Mouse (Mus musculus): ENCODE measurements around the gene Olfr686.

Olfr686 gene

GRCm38 (mm10) chr7:105207385-105207784, at the start of gene Olfr686:
TSS of gene Olfr686 (minus strand) at chr7:105207485.
- no peak for DNase-seq (ENCODE audit: low read depth, low spot score)

- DNase-seq (ENCODE audit: low read depth, low spot score): no peak
Measured at GRCm38 (mm10) chr7:105256656-105257055, 49.4 kb upstream of the Olfr686 start.

DNA sequence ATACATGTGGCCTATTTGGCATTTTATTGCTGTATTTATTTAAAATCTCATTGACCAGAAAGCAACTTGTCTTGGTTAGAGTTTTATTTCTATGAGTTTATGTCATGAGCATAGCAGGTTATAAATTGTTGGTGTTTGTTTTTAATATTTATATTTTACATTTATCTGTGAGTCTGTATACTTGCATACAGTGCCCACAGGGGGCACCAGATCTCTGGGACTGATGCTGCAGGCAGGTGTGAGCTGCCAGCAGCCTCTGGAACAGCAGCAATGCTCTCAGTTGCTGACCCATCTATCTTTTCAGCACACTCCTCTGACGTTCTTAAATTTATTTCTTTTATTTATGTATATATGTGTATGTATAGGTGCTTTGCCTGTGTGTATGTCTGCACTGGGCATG, 40.9 kb upstream of the Olfr686 start:
- DNase-seq (ENCODE audit: low read depth, low spot score): no peak

DNA sequence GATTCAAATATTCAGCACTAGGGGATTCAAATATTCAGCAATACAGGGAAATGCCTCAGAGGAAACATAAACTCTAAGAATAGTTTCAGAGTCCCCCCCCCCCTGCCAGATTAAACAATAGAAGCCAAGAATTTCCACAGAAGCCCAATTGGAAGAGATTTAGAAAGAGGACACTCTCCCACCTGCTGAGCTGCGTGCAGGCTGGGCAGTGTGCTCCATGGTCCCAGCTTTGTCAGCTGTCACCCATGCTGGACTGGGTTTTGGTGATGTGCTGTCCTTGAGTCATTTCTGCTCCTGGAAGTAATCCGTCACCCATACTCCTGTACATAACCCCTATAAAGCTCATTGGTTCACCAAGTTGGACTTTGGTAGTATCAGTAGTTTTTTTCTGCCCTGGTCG, 40.4 kb upstream of the Olfr686 start:
- DNase-seq (ENCODE audit: low read depth, low spot score): no peak

GRCm38 (mm10) chr7:105229386-105229785, 22.1 kb upstream of the Olfr686 start:
- no peak for DNase-seq (ENCODE audit: low read depth, low spot score)

DNA sequence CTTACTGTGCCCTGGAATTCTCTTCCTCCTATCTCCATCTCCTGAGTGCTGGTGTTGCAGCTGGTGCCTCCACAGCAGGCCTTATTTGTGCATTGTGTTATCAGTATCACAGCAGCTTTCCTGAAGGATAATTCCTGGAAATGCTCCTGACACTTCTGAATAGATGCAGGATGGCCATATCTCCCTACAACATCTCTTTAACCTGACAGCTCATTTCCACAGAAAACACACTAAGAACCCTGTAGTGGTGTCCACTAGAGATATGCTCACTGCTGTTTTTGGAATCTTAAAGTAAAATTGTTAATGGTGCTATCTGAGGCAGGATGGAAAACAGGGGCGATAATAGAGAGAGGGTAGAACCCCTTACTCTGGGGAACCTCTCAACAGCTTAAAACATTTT, 20.9 kb upstream of the Olfr686 start:
- no peak for DNase-seq (ENCODE audit: low read depth, low spot score)

- DNase-seq (ENCODE audit: low read depth, low spot score): no peak
Measured at GRCm38 (mm10) chr7:105226703-105227102, 19.4 kb upstream of the Olfr686 start.

GRCm38 (mm10) chr7:105226072-105226471, 18.8 kb upstream of the Olfr686 start:
- no peak for DNase-seq (ENCODE audit: low read depth, low spot score)

DNA sequence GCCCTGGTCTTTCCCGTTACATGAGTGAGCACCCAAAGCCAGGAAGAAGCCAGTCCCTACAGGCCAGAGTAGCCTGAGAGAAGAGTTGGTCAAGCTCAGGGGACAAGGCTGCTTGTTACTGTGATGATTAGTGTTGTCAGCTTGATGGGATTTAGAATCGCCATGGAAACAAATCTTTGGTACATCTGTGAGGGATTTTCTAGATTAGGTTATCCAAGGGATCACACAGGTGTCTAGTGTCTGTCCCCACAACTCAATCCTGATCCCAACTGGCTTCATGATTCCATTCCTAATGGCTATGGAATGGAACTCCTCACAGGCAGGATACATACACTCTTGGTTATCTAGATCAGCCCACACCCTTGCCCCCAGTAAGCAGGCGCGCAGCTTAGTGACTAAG, 11.0 kb upstream of the Olfr686 start:
- DNase-seq (ENCODE audit: low read depth, low spot score): no peak

DNA sequence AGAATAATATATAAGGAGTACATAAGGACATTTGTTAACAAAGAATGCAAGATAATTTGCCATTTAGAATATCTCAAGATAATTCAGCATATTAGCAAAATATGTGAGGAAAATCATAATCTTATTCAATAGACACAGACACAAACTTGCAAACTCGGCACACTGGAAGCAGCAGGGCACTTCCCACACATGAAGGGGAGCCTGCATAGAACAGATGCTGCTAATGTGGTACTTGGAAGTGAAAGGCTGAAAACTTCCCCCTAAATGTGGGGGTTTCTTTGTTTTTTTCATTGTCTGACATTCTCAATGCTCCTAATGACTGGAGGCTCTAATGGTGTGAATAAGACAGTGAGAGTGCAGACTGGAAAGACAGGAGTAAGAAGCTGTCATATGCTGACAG, 7.5 kb upstream of the Olfr686 start:
- DNase-seq (ENCODE audit: low read depth, low spot score): no peak

GRCm38 (mm10) chr7:105185912-105186311, 21.4 kb downstream of the Olfr686 start, which contains the start of gene Olfr685:
TSS of gene Olfr685 (minus strand) at chr7:105186012.
- no peak for DNase-seq (ENCODE audit: low read depth, low spot score)

DNA sequence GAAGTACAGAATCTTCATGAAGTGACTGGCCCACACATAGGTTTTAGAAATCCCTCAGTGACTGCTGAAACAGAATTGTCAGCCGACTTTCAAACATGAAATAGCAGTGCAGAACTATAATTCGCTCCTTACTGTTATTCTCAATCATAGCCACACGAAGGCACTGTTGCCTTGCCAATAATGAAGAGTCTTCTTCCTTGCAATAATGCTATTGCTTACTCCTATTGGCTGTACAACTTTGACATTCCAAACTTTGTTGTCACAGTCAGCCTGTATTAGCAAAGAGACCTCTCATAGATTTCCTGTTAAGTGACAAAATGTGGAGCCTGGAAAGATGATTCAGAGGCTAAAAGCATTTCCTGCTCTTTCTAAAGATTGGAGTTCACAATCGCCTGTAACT, 36.5 kb downstream of the Olfr686 start:
- peak; percentile 1 for DNase-seq (ENCODE audit: low read depth, low spot score)

DNA sequence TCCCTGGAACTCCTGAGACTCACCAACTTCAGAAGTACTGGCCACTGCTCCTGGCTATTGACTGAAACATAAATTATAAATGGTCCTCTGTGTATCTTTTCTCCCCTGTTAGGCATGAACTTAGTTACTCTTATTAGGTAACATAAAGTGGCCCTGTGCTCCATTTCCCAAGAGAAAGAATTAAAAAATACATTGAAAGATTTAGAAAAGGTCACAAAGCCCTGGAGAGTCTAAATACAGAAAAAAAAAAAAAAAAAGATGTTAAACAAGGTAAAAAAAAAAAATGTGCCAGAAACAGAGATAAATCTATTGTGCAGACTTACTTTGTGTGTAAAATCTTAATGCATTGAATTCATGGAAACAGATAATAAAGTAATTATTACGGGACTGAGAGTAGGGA, 43.7 kb downstream of the Olfr686 start, which contains the start of gene Olfr684:
Gene Olfr684 (minus strand): TSS at position 101 of the 400 bp plus-strand sequence.
- no peak for DNase-seq (ENCODE audit: low read depth, low spot score)

Measured in forelimb bud, embryonic 11.5 days (tissue).